Mouse (Mus musculus): ENCODE data around the gene Arhgef2. TPM values are rescaled to one million over a fixed set of nuclear protein-coding genes. Genes with fewer than 3 reads are reported as not detected.
A peak's percentile ranks its signal among the peaks of the same experiment; 100 is the strongest.
"Not testable (repeated sequence)": the region's sequence is repeated elsewhere in the genome, so short reads cannot be mapped to it uniquely, and the experiment has no call there.

The Arhgef2 gene
- polyA plus RNA-seq, 1 experiment: 96.1 TPM

DNA sequence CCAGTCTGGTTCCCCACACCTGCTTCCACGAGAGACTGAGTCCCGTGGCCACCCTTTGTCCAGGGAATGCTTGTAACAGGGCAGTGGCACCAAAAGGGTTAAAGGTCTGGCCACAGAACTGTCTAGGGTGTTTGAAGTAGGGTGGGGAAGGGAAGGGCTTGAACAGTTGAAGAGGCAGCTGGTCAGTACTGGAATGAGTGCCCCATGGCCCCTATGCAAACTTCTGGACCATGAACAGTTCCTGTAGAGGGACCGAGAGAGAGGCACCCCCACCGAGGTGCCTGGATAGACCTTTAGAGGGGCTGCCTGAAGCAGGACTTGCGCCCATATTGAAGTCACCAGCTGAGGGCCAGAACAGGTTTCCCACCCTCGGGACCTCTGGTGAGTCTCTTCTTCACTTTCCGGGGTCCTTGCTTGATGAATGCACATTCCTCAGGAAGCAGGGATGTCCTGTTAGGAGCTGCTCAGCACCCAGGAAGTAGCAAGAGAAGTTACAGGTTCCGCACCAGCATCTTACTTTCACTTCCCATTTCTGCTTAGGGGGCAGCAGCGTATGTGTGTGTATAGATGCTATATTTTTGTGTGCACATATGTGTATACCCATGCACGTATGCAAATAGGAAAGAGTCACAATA lies 12.7 kb upstream of the Arhgef2 start:
- H3K4me1 ChIP-seq (ENCODE audit: control insufficient read depth, insufficient read depth, low read length): peaks cover 6% of the 10 kb centered on the region
- H3K27ac ChIP-seq (ENCODE audit: control insufficient read depth, insufficient read depth, low read depth, low read length, poor library complexity): peak overlapping the region; percentile 50
- 9% methylated on average over 10 of the region's 10 CpGs for WGBS
- H3K4me3 ChIP-seq (replicated peaks; ENCODE audit: control insufficient read depth, low read depth, low read length): peak overlapping the region; percentile 32
- no peak for TF ChIP-seq POLR2A (IDR thresholded peaks at IDR 0.05; ENCODE audit: borderline replicate concordance, control insufficient read depth, low read depth, low read length)
- no peak for TF ChIP-seq CTCF (IDR thresholded peaks at IDR 0.05; ENCODE audit: control insufficient read depth, insufficient read depth, low read length)

DNA sequence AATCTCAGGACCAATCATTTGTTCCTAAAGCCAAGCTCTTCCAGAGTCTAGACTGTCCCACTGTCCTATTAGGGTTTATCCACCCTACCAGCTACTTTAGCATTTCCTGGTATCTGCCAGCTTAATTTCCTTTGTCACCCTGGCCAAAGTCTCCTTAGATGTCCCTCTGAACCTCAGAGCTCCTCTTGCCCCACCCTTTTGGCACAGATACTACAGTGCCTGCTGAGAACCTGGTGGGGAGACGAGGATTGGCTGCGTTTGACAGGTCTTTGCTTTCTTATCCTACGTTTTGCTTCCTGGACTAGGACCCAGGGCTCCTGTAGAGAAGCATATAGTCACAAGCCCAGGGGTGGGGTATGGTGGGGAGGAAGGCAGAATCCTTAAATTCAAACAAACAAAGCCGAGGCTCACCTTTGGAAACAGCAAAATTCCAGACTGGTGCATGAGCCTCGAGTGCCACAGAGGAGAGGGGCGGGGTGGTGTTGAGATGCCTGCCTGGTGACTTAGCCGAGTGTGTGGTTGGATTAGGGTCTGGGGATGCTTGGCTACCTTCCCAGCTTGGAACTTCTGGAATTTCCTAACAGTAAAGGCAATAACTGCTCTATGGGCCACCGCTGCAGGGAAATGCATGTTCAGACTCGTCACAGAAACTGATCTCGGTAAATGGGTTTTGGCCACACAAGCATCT lies 11.7 kb upstream of the Arhgef2 start:
- H3K4me3 ChIP-seq (replicated peaks; ENCODE audit: control insufficient read depth, low read depth, low read length): no peak overlapping the region
- H3K4me1 ChIP-seq (ENCODE audit: control insufficient read depth, insufficient read depth, low read length): peaks cover 6% of the 10 kb centered on the region
- H3K27ac ChIP-seq (ENCODE audit: control insufficient read depth, insufficient read depth, low read depth, low read length, poor library complexity): no peak overlapping the region
- WGBS: 73% methylated on average over 10 of the region's 10 CpGs
- TF ChIP-seq POLR2A (IDR thresholded peaks at IDR 0.05; ENCODE audit: borderline replicate concordance, control insufficient read depth, low read depth, low read length) (no peak), CTCF (IDR thresholded peaks at IDR 0.05; ENCODE audit: control insufficient read depth, insufficient read depth, low read length) (no peak)

DNA sequence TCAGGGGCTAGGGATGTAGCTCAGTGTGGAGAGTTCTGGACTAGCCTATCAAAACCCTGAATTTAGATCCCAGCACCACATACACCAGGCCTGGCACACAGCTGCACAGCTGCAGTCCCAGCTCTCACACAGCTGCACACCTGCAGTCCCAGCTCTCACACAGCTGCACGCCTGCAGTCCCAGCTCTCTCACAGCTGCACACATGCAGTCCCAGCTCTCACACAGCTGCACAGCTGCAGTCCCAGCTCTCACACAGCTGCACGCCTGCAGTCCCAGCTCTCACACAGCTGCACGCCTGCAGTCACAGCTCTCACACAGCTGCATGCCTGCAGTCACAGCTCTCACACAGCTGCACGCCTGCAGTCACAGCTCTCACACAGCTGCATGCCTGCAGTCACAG lies 9.2 kb upstream of the Arhgef2 start:
- 76% methylated on average over 4 of the region's 4 CpGs for WGBS
- not testable (repeated sequence) for H3K27ac ChIP-seq (ENCODE audit: control insufficient read depth, insufficient read depth, low read depth, low read length, poor library complexity); H3K4me1 ChIP-seq (ENCODE audit: control insufficient read depth, insufficient read depth, low read length); H3K4me3 ChIP-seq (replicated peaks; ENCODE audit: control insufficient read depth, low read depth, low read length)

DNA sequence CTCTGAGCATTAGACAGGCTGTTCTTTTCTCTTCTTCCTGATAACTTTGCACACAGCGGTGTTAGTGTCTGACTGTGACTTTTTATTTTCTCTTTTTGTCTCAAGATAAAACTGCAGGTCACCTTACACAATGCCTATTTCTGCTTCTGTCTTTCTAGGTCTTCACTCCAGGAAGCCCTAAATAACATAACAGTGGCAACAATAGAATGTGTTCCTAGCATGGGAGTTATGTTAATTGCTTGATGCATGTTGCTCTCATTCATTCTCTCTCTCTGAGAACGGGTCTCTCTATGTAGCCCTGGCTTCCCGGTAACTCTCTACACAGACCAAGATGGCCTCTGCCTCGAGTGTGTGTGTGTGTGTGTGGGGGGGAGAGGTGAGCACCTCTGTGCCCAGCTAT lies 3.3 kb upstream of the Arhgef2 start:
- Histone ChIP-seq H3K27ac (ENCODE audit: control insufficient read depth, insufficient read depth, low read depth, low read length, poor library complexity) (no peak overlapping the region), H3K4me3 (replicated peaks; ENCODE audit: control insufficient read depth, low read depth, low read length) (no peak overlapping the region), H3K4me1 (ENCODE audit: control insufficient read depth, insufficient read depth, low read length) (peaks cover 2% of the 10 kb centered on the region; the same call in 1 of the 2 replicates)
- no peak for TF ChIP-seq POLR2A (IDR thresholded peaks at IDR 0.05; ENCODE audit: borderline replicate concordance, control insufficient read depth, low read depth, low read length)
- TF ChIP-seq CTCF (IDR thresholded peaks at IDR 0.05; ENCODE audit: control insufficient read depth, insufficient read depth, low read length): no peak
- 75% methylated on average over 4 of the region's 4 CpGs for WGBS

DNA sequence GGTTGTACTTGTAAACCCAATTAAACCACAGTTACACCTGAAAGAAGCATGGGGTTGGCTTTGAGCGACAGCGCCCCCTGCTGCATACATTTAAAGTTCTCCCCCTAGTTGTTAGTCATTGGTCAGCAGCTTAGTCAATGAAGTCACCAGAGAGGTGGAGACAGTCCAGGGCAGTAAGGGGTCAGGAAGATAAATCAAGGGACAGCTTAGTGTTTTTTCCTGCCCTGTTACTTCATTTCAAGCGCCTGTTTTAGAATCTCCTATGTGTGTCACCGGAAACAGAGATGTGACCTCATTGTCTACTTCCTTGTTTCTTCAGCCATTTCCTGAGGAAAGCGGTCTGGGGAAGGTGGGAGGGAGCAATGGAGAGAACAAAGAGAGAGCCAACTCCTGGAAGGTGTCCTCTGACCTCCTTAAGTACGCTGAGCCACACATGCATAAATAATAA lies 2.0 kb upstream of the Arhgef2 start:
- H3K4me3 ChIP-seq (replicated peaks; ENCODE audit: control insufficient read depth, low read depth, low read length): no peak overlapping the region
- no peak overlapping the region for H3K27ac ChIP-seq (ENCODE audit: control insufficient read depth, insufficient read depth, low read depth, low read length, poor library complexity)
- peaks cover 2% of the 10 kb centered on the region; the same call in 1 of the 2 replicates for H3K4me1 ChIP-seq (ENCODE audit: control insufficient read depth, insufficient read depth, low read length)
- TF ChIP-seq POLR2A (IDR thresholded peaks at IDR 0.05; ENCODE audit: borderline replicate concordance, control insufficient read depth, low read depth, low read length): no peak
- peak; percentile 83 for TF ChIP-seq CTCF (IDR thresholded peaks at IDR 0.05; ENCODE audit: control insufficient read depth, insufficient read depth, low read length)
- WGBS: 9% methylated on average over 6 of the region's 6 CpGs

DNA sequence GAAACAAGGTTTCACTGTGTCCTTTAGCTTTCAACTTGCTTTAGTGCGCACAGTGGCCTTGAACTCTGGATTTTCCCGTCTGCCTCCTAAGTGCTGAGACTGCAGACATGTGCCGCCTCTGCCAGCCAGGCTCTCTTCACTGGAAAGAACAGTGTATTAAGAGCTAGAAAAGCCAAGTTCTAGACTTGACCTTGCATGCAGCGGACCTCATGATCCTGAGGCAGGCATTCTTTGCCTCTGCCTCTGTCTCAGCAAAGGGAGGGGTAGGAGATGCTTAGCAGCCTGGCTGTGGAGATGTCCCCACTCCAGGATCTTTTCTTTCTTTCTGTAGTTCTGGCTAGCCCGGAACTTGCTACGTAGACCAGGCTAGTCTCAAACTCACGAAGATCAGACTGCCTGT lies 903 bp upstream of the Arhgef2 start:
- WGBS: 86% methylated on average over 7 of the region's 7 CpGs
- no peak overlapping the region for H3K4me3 ChIP-seq (replicated peaks; ENCODE audit: control insufficient read depth, low read depth, low read length)
- H3K4me1 ChIP-seq (ENCODE audit: control insufficient read depth, insufficient read depth, low read length): peaks cover 2% of the 10 kb centered on the region; the same call in 1 of the 2 replicates
- H3K27ac ChIP-seq (ENCODE audit: control insufficient read depth, insufficient read depth, low read depth, low read length, poor library complexity): no peak overlapping the region
- TF ChIP-seq CTCF (IDR thresholded peaks at IDR 0.05; ENCODE audit: control insufficient read depth, insufficient read depth, low read length) (no peak), POLR2A (IDR thresholded peaks at IDR 0.05; ENCODE audit: borderline replicate concordance, control insufficient read depth, low read depth, low read length) (no peak)

DNA sequence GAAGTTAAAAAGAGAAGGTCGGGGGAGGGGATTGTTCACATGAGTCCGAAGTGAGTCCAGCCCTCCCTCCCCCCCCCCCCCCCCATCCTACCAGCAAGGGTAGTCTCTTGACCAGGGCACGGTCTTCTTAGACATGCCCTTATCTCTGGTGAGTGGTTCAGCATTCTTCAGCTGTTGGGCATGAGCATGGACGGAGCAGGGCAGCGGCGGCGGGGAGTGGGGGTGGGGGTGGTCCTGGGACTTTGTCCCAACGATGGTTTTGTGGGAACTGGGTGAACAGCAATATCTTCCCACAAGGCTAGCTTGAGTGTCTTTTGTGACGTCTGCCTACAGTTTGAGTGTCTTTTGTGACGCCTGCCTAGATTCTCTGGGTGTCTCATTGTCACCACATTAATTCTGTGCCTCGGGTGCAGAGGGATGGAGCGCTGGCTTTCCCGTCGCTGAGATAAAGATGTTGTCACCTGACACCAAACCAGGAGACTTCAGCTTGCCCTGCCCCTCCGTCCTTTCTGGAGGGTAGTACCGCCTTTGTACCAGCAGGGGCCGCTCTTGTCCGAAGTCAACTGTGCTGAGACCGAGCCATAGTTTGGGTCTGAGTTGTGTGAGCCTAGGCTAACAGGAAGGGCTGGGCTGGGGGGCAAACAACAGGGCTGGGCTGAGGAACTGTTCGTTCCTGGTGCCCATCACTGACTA lies 1.4 kb downstream of the Arhgef2 start:
- TF ChIP-seq POLR2A (IDR thresholded peaks at IDR 0.05; ENCODE audit: borderline replicate concordance, control insufficient read depth, low read depth, low read length) (no peak), CTCF (IDR thresholded peaks at IDR 0.05; ENCODE audit: control insufficient read depth, insufficient read depth, low read length) (peak; percentile 98)
- WGBS: 1% methylated on average over 20 of the region's 20 CpGs
- Histone ChIP-seq H3K27ac (ENCODE audit: control insufficient read depth, insufficient read depth, low read depth, low read length, poor library complexity) (no peak overlapping the region), H3K4me3 (replicated peaks; ENCODE audit: control insufficient read depth, low read depth, low read length) (no peak overlapping the region), H3K4me1 (ENCODE audit: control insufficient read depth, insufficient read depth, low read length) (peaks cover 2% of the 10 kb centered on the region; the same call in 1 of the 2 replicates)

DNA sequence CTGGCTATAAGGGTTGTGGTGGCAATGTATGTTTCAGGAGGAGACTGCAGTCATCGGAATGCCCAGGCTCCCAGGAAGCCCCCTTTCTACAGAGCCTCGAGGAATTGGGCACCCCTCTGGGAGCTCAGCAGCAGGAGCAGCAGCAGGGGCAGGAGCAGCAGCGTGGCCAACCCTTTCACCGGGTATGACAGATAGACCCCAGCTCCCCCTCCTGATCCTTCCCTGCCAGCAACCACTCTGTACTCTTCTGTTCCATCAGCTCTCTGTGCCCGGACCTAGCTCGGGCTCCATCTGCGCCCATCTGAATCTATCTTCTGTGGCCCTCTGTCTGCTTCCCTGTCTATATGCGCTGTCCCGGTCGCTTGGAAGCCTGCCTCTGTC lies 2.0 kb downstream of the Arhgef2 start:
- 40% methylated on average over 10 of the region's 10 CpGs for WGBS
- no peak overlapping the region for H3K4me3 ChIP-seq (replicated peaks; ENCODE audit: control insufficient read depth, low read depth, low read length)
- peaks cover 2% of the 10 kb centered on the region; the same call in 1 of the 2 replicates for H3K4me1 ChIP-seq (ENCODE audit: control insufficient read depth, insufficient read depth, low read length)
- TF ChIP-seq CTCF (IDR thresholded peaks at IDR 0.05; ENCODE audit: control insufficient read depth, insufficient read depth, low read length) (no peak), POLR2A (IDR thresholded peaks at IDR 0.05; ENCODE audit: borderline replicate concordance, control insufficient read depth, low read depth, low read length) (no peak)
- H3K27ac ChIP-seq (ENCODE audit: control insufficient read depth, insufficient read depth, low read depth, low read length, poor library complexity): no peak overlapping the region

Data from bone marrow, adult 2 months (tissue).